Mouse (Mus musculus) urinary bladder, postnatal 14 days (tissue): Measurements from ENCODE around the gene Cap2.
A peak's percentile ranks its signal among the peaks of the same experiment; 100 is the strongest.

Experiments
- DNase-seq: peaks from one replicate; pipeline ENCODE4 v3.0.0; 2021; ENCODE audit warnings: low spot score

The Cap2 gene

GRCm38 (mm10) chr13:46501800-46502389 lies at the start of gene Cap2:
Cap2 (plus strand) TSS chr13:46501848.
- peak; percentile 69 for DNase-seq

GRCm38 (mm10) chr13:46459546-46459945 lies 42.1 kb upstream of the Cap2 start:
- no peak for DNase-seq

- no peak for DNase-seq
Measured at GRCm38 (mm10) chr13:46462280-46462679, 39.4 kb upstream of the Cap2 start.

- DNase-seq: no peak
Measured at GRCm38 (mm10) chr13:46463764-46464163, 37.9 kb upstream of the Cap2 start.

- no peak for DNase-seq
Measured at GRCm38 (mm10) chr13:46468251-46468650, 33.4 kb upstream of the Cap2 start.

- no peak for DNase-seq
Measured at GRCm38 (mm10) chr13:46469536-46469935, 32.1 kb upstream of the Cap2 start.

GRCm38 (mm10) chr13:46481271-46481670 lies 20.4 kb upstream of the Cap2 start:
- DNase-seq: no peak

GRCm38 (mm10) chr13:46485605-46486004 lies 16.0 kb upstream of the Cap2 start:
- DNase-seq: no peak

- DNase-seq: no peak
Measured at GRCm38 (mm10) chr13:46488166-46488565, 13.5 kb upstream of the Cap2 start.

- DNase-seq: no peak
Measured at GRCm38 (mm10) chr13:46490644-46491043, 11.0 kb upstream of the Cap2 start.

GRCm38 (mm10) chr13:46502390-46502891 lies 793 bp downstream of the Cap2 start:
- peak; percentile 16 for DNase-seq

GRCm38 (mm10) chr13:46507944-46508343 lies 6.3 kb downstream of the Cap2 start:
- no peak for DNase-seq

- no peak for DNase-seq
Measured at GRCm38 (mm10) chr13:46508823-46509222, 7.2 kb downstream of the Cap2 start.

GRCm38 (mm10) chr13:46510460-46510859 lies 8.8 kb downstream of the Cap2 start:
- DNase-seq: no peak

- DNase-seq: no peak
Measured at GRCm38 (mm10) chr13:46514484-46514883, 12.8 kb downstream of the Cap2 start.

- DNase-seq: no peak
Measured at GRCm38 (mm10) chr13:46515120-46515523, 13.5 kb downstream of the Cap2 start.

- DNase-seq: no peak
Measured at GRCm38 (mm10) chr13:46515524-46515923, 13.9 kb downstream of the Cap2 start.

- no peak for DNase-seq
Measured at GRCm38 (mm10) chr13:46516183-46516582, 14.5 kb downstream of the Cap2 start.

- no peak for DNase-seq
Measured at GRCm38 (mm10) chr13:46517211-46517685, 15.6 kb downstream of the Cap2 start.

GRCm38 (mm10) chr13:46521482-46521881 lies 19.8 kb downstream of the Cap2 start:
- DNase-seq: no peak

- DNase-seq: no peak
Measured at GRCm38 (mm10) chr13:46522798-46523197, 21.1 kb downstream of the Cap2 start.

- no peak for DNase-seq
Measured at GRCm38 (mm10) chr13:46523235-46523634, 21.6 kb downstream of the Cap2 start.

GRCm38 (mm10) chr13:46523712-46524111 lies 22.1 kb downstream of the Cap2 start:
- no peak for DNase-seq
